Mouse (Mus musculus) neutrophil, adult 5-6 weeks (primary cell): ENCODE measurements around the gene Ephx4. TPM values are rescaled to one million over a fixed set of nuclear protein-coding genes. Genes with fewer than 3 reads are reported as not detected.
"Not testable (repeated sequence)": the region's sequence is repeated elsewhere in the genome, so short reads cannot be mapped to it uniquely, and the experiment has no call there.

Source experiments
- ATAC-seq: fragments of 151-379, 151-347 bp; 2 replicates; pipeline ENCODE4 v1.8.0; 2017; ENCODE audit warnings: mild to moderate bottlenecking, moderate TSS enrichment; ENCODE audit not compliant: insufficient number of reproducible peaks, poor library complexity, low FRiP score, severe bottlenecking; ENCODE audit errors: extremely low read depth
- total RNA-seq: library from RNA; stranded (forward); fragments of 200-1000 nt; gene quantifications from 2 replicates; pipeline ENCODE4 v1.2.3, GENCODE M21; 2017

The Ephx4 gene
- total RNA-seq: not detected in 2 replicates

DNA sequence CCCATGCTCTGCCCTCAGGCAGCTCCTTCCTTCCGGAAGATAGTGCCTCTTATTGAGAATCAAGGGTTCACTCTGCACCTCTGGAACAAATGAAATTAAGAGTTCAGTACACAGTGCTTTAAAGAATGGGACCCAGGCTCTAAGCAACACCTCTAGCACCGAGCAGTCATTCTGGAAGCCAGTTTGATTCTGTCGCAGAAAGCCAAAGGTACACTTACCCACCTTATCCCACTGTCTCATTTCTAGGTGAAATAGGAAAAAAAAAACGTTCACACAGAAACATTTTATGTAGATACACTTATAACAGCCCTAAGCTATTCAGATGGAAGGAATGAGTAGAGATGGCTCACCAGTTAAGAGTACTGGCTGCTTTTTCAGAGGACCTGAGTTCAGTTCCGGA lies at the start of gene Ephx4:
Gene Ephx4, plus strand, starts transcription at position 301 of the 400 bp plus-strand sequence.
- ATAC-seq: no peak

- no peak for ATAC-seq
Measured at GRCm38 (mm10) chr5:107353981-107354380, 48.6 kb upstream of the Ephx4 start.

- ATAC-seq: no peak
Measured at GRCm38 (mm10) chr5:107355801-107356200, 46.7 kb upstream of the Ephx4 start.

DNA sequence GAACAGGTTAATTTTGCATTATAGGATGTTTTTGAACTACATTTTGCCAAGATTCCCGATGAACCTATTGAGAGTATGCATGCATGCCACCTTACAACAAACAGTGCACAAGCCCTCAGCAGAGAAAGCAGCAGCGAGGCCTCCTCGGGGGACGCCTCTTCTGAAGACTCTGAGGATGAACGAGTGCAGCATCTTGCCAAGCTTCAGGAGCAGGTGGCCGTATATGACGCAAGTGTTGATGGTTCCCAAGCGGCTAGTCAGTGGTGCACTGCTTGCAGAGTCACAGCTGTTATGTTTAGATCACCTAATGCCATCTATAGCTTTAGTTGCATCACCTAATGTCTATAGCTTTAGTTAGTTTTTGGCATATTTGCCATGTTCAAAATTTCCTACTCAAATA lies 44.8 kb upstream of the Ephx4 start:
- no peak for ATAC-seq

- peak; percentile 99 for ATAC-seq
Measured at GRCm38 (mm10) chr5:107359395-107360053, 43.0 kb upstream of the Ephx4 start.

GRCm38 (mm10) chr5:107360054-107360730 lies 42.3 kb upstream of the Ephx4 start:
- ATAC-seq: no peak

GRCm38 (mm10) chr5:107370040-107370439 lies 32.5 kb upstream of the Ephx4 start:
- no peak for ATAC-seq

- no peak for ATAC-seq
Measured at GRCm38 (mm10) chr5:107371335-107371734, 31.2 kb upstream of the Ephx4 start.

GRCm38 (mm10) chr5:107373256-107373655 lies 29.3 kb upstream of the Ephx4 start:
- no peak for ATAC-seq

DNA sequence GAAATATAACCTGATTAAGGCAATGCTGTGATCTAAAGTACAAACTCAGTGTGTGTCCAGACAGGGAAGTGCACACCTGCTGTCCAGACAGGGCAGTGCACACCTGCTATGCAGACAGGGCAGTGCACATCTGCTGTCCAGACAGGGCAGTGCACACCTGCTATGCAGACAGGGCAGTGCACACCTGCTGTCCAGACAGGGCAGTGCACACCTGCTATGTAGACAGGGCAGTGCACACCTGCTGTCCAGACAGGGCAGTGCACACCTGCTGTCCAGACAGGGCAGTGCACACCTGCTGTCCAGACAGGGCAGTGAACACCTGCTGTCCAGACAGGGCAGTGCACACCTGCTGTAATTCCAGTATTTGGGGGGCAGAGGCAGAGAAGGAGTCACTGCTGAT lies 16.1 kb upstream of the Ephx4 start:
- ATAC-seq: not testable (repeated sequence)

- ATAC-seq: no peak
Measured at GRCm38 (mm10) chr5:107387788-107388187, 14.7 kb upstream of the Ephx4 start.

- no peak for ATAC-seq
Measured at GRCm38 (mm10) chr5:107389373-107389772, 13.2 kb upstream of the Ephx4 start.

- no peak for ATAC-seq
Measured at GRCm38 (mm10) chr5:107394437-107394836, 8.1 kb upstream of the Ephx4 start.

DNA sequence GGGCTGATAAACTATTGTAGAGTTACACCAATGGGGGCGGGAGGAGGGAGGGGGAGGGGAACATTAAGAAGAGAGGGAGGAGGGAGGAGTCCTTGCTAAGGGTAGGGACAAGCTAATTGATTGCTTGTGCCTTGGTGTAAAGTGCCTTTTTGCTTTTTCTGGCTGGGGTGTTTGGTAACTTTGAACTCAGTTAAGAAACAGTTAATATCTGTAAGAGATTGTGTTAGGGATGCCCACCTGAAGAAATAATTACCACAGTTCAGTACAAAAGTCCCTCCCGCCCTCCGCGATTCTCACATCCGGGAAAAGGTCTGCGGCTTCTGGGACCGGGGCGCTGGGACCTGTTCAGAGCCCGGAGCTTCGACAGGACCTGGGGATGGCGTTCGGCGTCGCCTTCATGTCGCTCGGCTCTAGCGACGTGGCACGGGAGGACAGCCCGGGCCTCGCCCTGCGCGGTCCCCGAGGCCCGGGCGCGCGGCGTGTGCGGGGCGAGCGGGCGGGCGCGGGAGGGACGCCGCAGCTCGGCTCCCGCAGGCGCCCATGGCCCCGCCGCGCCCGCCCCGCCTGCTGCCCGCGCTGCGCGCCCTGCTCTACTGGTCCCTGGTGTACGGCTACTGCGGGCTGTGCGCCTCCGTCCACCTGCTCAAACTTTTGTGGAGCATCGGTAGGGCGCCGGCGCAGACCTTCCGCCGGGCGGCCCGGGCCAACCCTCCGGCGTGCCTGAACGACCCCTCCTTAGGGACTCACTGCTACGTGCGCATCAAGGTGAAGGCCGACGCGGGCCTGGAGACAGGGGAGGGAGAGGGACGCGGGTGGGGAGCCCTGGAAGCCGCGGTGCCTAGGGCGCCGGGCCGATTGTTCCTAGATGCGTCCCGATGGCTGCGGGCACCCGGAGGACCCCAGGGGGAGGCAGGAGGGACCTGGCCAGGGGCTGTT lies 743 bp downstream of the Ephx4 start:
- ATAC-seq: no peak

DNA sequence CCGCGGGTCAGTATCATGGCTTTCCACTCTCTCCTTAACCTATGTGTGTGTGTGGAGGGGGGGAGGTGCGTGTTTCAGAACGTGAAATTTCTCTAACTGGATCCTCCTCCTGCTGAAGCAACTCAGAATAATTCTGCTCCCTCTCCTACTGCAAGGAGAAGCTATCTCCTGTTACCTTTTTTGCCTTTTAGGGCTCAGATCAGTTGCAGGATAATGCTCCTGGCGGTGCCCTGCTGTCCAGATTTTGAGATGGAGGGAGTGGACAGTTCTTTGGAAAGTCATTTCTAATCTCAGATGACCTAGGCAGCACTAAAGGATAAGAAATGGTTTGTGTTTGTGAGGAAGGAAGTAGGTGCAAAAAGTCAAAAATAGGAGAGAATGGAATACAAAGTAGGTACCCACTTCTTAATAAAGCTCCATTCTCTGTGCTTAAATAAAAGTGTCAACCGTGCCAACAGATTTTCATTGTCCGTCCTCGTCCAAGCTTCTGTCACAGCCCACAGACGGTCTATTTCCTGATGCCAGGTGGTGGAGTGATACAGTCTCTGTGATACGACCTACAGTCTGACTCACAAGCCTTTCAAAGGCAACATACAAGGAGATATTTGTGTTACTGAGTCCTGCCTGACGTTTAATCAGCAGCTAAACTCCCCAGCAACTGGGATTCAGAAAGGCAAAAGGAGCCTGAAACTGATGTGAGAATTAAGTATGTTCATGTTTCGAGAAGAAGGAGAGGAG lies 1.6 kb downstream of the Ephx4 start:
- no peak for ATAC-seq

DNA sequence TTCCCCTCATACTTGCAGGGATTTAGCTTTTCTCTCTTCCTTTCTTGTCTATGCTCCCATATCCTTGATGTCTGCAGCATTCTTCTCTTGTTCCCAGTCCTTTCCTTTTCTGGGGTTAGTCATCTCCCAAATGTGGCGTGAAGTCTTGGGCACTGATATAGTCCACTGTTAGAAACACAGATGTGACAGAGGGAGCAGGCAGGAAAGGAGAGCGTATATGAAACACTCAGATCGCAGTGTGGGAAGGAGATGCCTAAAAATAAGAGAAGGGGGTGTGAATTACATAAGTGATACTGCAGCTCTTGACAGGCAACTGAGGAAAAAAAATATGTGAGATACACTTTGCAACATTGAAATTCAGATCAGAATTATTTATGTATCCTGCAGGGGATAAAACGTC lies 2.8 kb downstream of the Ephx4 start:
- no peak for ATAC-seq

DNA sequence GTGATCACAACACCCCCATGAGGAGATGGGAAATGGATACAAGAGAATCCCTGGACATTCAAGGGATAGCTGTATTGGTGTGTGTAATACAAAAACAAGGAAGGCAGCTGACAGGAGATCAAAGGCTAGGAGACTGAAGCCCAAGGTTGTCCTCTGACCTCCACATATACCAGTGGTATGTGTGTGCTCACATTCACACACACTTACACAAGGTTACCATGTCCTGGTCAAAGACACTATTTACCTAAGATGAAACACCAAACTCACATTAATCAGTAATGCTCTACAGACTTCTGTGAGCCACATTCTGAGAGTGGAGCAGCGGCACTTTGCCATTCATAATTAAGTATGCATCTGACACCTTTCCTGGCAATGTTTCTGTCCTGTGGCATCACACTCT lies 7.8 kb downstream of the Ephx4 start:
- no peak for ATAC-seq

- ATAC-seq: no peak
Measured at GRCm38 (mm10) chr5:107411326-107411725, 8.8 kb downstream of the Ephx4 start.

GRCm38 (mm10) chr5:107412285-107412684 lies 9.7 kb downstream of the Ephx4 start:
- ATAC-seq: no peak
